Mouse (Mus musculus): ENCODE data around the gene Cep295nl. TPM values are rescaled to one million over a fixed set of nuclear protein-coding genes. Genes with fewer than 3 reads are reported as not detected.
"Not testable (repeated sequence)": the region's sequence is repeated elsewhere in the genome, so short reads cannot be mapped to it uniquely, and the experiment has no call there.

The Cep295nl gene
- total RNA-seq, 1 experiment from 2014 or later = not detected

DNA sequence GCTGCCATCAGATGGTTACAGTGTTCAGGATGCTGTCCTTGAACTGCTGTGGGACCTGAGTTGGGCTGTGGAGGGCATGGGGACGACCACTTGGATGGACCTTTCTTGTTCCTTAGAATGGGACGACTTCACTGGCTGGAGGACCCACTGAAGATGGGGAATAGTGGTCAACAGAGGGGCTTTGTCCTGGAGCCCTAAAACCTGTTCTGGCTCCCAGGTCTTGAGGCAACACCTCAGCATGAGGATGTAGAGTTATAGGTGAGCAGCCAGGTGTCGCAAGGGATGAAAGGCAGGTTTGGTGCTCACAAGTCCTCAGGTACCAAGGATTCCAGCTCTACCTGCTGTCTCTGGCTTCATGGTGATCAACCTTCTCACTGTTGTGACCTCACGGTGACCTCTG is 15.8 kb downstream of the Cep295nl start:
- ATAC-seq (replicated peaks; ENCODE audit: low read depth, poor library complexity, severe bottlenecking) = no peak

DNA sequence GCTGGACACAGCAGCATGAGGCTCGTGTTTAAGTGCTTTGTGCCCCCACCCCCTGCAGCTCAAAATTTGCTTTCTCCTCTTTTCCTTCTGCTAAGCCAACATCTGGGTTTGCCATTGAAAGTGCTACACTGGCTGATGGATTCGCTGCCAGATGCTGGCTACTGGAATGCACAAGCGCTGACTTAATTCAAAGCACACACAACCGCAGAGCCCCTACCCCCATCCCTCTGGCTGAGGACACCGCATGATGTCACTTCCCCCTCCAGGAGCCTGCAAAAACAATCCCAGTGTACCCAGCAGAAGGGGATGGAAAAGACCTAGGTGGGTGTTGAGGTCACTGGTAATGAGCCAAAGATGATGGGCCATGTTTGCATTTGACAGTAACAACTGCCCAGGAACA is 17.8 kb downstream of the Cep295nl start:
- ATAC-seq (replicated peaks; ENCODE audit: low read depth, poor library complexity, severe bottlenecking) = no peak

DNA sequence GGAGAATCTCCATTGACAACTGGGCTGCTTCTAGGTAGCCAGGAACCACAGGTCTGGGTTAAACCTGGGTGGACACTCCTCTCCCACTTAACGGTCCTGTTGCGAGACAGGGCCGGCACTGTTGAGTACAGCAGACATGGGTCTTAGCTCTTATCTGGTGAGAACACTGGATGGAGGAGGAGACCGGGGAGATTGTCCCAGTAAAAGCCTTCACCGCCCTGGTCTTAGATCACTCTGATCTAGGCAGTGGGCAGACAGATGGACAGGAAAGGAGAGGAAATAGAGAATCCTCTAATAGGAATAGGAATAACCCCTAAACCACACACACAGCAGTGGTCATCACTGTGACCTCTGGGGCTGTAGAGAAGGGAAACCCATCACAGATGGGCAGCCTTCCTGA is 18.3 kb downstream of the Cep295nl start:
- no peak for ATAC-seq (replicated peaks; ENCODE audit: low read depth, poor library complexity, severe bottlenecking)

DNA sequence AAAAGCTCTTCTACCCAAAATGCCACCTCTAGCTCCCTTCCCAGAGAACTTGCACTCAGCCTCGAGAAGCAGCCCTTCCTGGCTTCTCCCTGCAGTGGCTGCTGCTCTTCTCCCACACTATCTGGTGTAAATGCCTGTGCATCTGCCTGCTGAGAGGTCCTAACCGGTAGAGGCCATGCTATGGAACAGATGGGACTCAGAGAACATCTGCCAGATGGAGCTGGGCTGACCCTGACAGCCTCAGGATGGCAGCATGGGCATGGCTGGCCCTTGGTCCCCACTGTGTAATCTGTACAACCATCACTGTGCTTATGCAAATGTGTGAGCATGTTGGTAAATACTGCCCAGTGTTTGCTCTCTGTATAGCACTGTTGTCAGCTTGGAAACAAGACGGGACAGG is 19.7 kb downstream of the Cep295nl start:
- ATAC-seq (replicated peaks; ENCODE audit: low read depth, poor library complexity, severe bottlenecking) = no peak

DNA sequence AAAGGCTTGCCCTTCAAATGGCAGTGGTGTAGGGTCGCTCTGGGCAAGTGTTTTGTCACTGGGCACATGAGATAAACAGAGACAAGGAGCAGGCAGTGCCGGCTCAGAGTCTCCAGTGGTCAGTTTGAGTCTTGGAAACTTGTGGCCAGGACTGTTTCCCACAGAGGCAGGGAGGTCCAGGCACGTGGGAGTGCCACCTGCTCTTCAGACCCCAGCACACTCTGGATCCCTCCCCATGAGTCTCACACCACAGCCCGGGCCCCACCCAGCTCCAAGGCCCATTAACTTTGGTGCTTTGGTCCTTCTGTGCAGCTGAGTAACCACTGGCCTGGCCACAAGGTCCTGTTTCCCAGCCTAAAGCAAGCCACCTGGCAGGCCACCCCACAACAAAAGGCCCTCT is 20.3 kb downstream of the Cep295nl start:
- no peak for ATAC-seq (replicated peaks; ENCODE audit: low read depth, poor library complexity, severe bottlenecking)

DNA sequence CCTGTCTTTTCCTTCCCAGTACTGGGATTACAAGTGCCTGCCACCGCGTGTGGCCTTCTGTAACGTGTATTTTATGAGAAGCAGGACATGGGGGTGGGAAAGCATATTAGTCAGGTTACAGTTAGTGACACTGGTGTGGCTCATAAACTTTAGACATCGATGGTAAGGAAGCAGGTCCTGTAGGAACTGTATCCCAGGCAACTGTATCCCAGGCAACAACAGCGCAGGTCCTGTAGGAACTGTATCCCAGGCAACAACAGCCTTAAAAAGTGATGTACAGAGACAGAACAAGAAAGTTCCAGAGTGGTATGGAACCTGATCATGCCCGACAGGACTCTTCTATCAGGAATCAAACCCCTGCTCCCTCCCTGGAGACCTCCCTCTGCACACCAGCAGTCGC is 20.8 kb downstream of the Cep295nl start:
- no peak for ATAC-seq (replicated peaks; ENCODE audit: low read depth, poor library complexity, severe bottlenecking)

DNA sequence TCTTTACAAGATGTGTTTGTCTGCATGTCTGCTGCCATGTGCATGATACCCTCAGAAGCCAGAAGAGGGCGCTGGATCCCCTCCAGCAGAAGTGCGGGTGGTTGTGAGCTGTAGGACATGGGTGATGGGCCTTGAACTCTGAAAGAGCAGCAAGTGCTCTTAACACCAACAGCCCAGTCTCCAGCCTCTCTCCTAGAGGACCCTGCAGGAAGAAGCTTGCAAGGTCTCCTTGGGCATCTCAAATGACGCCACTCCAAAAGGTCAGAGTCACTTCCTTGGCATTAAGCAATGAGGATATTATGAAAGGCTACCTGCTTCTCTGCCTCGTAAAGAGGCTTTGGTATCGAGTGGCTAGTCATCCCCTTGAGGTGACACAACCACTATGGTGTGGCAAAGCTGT is 23.6 kb downstream of the Cep295nl start:
- ATAC-seq (replicated peaks; ENCODE audit: low read depth, poor library complexity, severe bottlenecking) = peak; percentile 55; the same call in 1 of the 2 replicates

DNA sequence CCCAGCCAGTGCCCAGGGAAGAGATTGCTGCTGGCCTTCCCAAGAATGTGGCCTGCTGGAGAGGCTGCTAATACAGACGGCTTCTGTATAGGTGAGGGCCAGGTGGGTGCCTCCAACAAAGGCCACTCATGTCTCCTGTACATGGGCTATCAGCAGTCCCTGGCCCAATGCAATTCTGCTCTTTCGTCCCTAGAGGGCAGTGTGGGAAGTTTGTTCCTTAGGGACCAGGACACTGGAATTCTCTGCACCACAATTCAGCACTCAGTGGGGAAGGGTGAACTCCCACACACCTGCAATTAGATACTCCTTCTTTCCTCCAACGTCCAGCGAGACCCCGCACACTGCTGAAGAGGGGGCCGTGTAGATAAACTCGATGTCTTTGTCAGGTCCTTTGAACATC is 25.2 kb downstream of the Cep295nl start:
- peak; percentile 76 for ATAC-seq (replicated peaks; ENCODE audit: low read depth, poor library complexity, severe bottlenecking)

DNA sequence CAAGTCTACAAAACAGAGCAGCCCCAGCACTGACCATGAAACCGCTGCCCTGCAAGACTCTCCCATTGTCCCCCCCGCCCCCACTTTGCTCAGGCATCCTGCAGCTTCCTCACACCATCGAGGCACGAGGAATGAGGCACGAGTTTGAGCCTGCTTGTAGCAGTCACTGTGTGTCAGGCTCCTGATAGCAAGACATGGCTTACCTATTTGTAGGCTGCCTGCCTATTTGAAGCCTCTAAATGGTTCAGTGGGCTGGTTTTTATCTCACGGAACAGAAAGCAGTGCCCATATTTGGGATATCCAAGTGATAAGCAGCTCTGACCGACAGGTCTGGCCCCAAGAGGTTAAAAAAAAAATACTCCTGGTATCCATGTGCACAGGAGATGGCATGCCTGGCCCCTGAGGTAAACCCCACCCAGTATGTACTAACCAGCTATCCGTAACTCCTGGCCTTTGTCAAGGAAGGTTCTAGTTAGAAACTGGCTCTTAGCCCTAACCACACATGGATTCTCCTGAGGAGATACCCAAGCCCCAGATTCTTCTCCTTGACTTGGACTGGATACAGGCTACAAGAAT is 26.0 kb downstream of the Cep295nl start:
- ATAC-seq (replicated peaks; ENCODE audit: low read depth, poor library complexity, severe bottlenecking) = no peak

DNA sequence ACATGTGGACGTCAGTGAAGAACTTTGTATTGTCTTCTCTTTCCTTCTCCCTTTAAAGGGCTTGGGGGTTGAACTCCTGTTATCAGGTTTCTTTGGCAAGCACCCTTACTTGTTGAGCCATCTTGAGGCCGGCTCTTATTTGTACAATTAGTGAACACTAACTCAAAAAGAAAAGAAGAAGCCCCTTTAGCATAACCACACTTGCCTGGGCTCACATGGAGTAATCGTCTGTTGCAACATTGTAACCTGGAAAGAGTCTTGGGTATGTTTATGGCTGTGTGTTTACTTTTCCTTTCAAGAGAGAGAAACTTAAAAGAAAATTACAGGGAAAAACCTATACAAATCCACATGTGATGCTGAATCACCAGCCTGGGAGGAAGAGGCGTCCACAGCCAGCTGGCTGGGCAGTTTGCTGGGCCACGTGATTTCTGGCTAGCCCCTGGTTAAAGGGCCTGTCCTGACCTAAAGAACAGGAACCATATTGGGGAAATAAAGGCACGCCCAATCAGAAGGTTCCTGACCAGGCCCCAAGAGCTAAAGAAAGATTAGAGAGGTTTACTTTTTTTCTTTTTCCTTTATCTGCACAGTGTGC is 30.1 kb downstream of the Cep295nl start:
- ATAC-seq (replicated peaks; ENCODE audit: low read depth, poor library complexity, severe bottlenecking) = no peak

DNA sequence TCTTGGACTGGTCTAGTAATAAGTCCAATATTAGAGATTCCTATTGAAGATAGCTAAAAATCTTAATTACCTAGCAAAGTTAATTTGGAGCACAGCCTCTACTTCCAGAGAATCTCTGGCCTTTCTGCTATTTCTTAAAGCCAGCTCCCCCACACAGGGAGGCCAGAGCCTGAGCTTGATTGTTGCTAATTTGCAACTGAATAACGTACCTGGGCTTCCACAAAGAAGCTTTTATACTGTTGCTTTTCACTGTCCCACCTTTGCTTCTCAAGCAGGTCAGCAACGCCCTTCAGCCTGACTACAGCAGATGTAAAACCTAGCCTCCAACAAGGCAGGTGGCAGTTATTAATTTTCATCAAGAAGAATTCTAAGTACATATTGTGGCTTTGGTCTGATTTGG is 34.3 kb downstream of the Cep295nl start:
- not testable (repeated sequence) for ATAC-seq (replicated peaks; ENCODE audit: low read depth, poor library complexity, severe bottlenecking)

DNA sequence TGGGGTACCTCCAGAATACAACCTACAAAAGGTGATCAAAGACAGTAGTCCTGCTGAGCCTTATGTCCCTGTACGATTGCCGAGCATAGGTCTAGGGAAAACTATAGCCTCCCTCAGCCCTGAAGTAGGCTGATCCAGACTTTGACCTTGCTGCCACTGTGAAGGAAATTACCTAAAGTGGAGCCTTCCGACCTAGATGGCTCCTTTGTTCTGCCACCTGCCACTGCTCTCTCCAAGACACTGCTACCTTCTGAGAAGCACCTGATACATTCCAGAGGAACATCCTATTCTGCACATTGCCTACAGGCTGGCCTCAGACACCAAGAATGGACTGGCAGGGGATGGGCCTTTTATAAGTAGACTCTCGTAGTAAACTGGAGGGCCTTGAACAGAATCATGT is 38.3 kb downstream of the Cep295nl start:
- not testable (repeated sequence) for ATAC-seq (replicated peaks; ENCODE audit: low read depth, poor library complexity, severe bottlenecking)

DNA sequence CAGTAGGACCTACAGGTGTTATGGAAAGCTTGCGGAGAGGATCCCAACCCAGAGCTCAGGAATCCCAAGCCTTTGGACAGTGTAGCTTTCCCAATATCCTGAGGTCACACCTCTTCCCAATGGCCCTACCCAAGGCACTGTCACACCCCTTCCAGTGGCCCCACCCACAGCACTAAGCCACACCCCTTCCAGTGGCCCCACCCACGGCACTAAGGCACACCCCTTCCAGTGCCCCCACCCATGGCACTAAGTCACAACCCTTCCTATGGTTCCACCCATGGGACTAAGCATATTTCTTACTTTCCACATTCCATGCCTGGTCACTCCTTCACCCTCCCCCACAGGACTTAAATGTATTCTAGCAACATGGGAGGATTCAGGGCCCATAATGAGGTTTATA is 43.5 kb downstream of the Cep295nl start:
- no peak for ATAC-seq (replicated peaks; ENCODE audit: low read depth, poor library complexity, severe bottlenecking)

DNA sequence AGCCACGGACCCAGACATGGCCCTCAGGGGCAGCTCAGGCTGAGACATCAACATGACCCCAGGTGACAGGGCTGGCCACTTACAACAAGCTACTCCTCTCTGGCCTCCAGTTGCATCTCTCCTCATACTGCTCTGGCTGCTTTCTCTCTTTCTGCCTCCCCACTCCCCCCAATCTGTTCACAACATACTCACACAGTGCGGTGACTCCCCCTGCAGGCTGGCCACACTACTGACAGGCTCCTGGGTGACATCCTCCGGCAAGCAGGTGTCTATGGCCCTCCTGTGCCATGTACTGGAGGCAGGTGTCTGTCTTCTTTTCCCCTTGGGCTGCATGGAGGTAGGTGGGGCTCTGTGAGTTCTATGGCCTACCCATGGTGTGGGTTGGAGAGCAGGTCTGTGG is 44.3 kb downstream of the Cep295nl start:
- ATAC-seq (replicated peaks; ENCODE audit: low read depth, poor library complexity, severe bottlenecking) = no peak

DNA sequence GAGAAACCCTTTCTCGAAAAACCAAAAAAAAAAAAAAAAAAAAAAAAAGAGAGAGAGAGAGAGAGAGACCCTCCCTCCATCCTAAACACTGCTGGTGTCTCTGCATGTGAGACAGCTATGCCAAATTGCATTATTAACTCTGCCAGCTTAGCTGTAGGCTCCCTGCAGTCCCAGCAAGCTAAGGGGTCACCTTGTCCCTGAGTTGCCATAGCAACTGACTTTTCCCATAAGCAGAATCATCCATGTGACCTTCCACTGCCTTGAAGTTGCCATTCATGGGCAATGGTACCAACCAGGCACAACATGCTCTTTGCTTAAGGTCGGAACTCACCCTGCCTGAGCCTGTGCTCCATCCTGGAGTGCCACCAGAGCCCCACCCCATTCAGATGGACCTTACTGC is 47.3 kb downstream of the Cep295nl start:
- no peak for ATAC-seq (replicated peaks; ENCODE audit: low read depth, poor library complexity, severe bottlenecking)

DNA sequence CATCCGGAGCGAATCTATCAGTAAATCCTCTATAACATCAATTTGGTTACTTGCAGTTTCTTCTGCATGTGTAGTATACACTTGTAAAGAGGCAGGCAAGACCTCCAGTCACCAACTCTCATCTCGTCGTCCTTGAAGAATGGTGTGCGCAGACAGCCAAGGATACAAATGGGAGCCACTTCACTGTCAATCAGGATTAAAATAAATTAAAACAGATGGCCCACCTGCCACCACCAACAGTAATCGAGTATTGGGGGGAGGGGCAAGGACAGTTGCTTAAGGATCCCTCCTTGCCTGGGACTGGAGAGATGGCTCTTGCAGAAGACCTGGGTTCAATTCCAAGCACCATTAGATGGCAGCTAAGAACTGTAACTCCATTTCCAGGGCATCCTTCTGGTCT is 49.6 kb downstream of the Cep295nl start:
- ATAC-seq (replicated peaks; ENCODE audit: low read depth, poor library complexity, severe bottlenecking) = no peak

DNA sequence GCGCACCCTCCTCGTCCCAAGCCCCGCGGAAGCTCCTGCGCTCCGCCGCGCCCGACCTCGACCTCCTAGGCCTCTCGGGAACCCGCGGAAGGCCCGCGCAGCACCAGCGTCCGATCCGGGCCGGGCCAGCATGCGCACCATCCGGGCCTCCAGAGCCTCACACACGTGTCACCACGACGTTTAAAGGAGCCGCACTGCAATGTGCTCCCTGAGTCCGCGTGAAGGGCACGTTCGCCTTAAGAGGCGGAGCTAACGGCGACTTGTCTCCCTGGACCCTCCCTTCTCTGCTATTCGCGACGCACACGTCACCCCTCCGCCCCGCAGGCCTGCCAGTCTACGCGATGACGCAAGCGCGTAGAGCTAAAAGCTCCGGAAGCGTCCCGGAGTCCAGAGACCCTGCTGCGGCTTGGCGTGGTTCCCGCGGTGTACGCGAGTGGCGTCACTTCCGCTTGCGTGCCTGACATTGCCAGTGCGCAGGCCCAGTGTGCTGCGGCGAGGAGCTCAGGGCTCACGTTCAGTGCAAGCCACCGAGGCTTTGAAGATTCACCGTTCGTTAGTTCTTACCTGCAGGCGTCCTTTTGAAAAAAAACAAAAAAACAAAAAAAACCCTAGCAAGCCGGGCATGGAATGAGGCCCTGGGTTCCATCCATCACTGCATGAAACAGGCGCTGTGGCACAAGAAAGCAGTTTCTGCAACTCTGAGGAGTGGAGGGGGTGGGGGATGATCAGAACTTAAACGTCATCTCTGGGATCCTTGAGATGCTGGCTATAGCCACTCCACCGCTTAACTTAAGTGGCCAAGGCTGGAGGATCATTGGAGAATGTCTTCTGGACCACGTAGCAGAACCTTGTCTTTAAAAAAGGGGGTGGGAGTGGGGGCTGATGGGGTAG is 52.1 kb downstream of the Cep295nl start, which contains the start of gene Usp36:
TSS of gene Usp36 (minus strand) at position 246 of the 891 bp plus-strand sequence.
- ATAC-seq (replicated peaks; ENCODE audit: low read depth, poor library complexity, severe bottlenecking) = peak; percentile 96

DNA sequence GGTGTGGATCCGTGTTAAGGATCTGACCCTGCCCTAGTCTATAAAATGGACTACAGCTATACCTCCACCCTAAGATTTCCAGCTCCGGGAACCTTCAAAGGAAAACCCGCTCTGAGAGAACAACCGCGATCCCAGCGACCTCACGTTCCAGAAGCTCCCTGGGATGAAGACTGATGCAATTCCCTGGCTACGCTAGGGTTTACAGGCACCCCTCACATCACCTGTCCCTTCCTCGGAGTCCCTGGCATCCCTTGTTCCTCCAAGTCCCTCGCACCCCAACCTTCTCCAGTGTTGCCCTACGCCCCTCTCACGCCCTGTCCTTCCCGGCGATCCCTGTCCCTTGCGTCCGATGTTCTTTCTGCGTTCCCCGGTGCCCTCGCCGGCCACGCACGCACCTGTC is 52.7 kb downstream of the Cep295nl start:
- ATAC-seq (replicated peaks; ENCODE audit: low read depth, poor library complexity, severe bottlenecking) = no peak

DNA sequence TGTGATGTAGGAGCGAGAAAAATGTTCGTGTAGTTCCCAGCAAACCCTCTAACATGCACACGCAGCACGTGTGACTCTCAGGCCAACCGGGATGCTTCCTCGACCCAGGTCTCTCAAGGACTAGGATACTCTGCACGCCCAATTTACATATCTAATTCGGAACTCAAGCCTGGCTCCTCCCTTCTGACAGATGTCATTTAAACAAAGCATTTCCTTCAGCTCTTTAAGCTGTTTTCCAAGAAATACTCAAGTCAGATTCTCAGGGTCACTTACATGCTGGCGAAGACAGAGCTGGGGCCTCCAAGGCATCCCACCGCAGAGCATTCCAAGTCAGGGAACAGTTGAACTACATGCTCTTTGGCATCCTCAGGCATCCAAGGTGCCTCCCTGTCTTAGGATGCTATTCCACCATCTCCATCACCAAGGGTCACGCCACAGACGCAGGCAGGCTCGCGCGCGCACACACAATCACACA is 53.2 kb downstream of the Cep295nl start:
- no peak for ATAC-seq (replicated peaks; ENCODE audit: low read depth, poor library complexity, severe bottlenecking)

DNA sequence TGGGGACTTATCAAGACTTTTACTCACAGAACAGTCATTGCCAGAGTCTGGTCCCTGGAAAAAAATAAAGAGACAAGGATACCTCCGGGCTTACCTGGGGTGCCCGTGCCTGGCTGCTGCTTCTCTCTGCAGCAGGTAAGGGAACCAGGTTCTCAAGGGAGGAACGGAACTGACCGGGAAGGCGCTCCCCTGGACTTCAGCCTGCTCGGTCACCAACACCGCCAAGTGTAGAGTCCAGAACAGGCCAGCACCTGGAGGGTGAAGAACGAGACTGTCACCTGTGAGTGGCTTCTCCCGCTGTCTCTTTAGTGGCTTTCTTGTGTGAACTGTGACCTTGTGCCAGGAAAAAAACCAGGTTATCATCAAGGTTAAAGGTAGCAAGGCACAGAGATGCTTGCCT is 54.7 kb downstream of the Cep295nl start:
- no peak for ATAC-seq (replicated peaks; ENCODE audit: low read depth, poor library complexity, severe bottlenecking)

DNA sequence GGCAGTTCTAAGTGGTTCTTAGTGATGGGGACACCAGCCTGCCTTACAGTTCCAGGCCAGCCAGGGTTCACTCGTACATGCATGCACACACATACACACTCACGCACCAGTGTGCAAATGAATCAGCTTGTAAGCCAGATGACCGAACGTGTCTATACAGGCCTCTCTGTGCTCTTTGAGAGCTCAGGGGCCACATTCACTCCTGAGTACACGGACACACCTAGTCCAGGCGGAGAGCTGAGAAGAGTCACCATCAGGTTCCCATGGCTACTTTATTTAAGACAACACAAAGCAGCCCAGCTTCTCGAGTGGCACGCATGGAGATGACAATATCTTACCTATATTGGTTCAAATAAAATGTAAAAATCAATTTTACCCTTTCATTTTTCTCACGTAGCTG is 55.9 kb downstream of the Cep295nl start:
- no peak for ATAC-seq (replicated peaks; ENCODE audit: low read depth, poor library complexity, severe bottlenecking)

Data from common myeloid progenitor, adult 5-6 weeks (primary cell).